Mouse (Mus musculus) heart, adult 8-10 months (tissue): Measurements from ENCODE around the gene Xpr1. TPM values are rescaled to one million over a fixed set of nuclear protein-coding genes. Genes with fewer than 3 reads are reported as not detected.

Source experiments
- DNase-seq: peaks from one replicate; pipeline ENCODE4 v3.0.0; 2022; ENCODE audit warnings: low spot score
- microRNA-seq: library from miRNA; unstranded; fragments of <30 nt; microRNA quantifications from one replicate; pipeline ENCODE4 v1.2.0, GENCODE M21; 2022
- total RNA-seq, 4 experiments: library from RNA; stranded (reverse); gene quantifications; 2 replicates each; pipeline ENCODE4 v1.2.4; 2022

Gene Xpr1
- total RNA-seq, 4 experiments from 2014 or later, result 32.9 to 35.5 (median 34.1) TPM

- DNase-seq, result no peak
These were observed 184.8 kb downstream of the Xpr1 start for GRCm38 (mm10) chr1:155232385-155232784.

- DNase-seq, result no peak
These were observed 187.5 kb downstream of the Xpr1 start for GRCm38 (mm10) chr1:155229464-155230411.

Small RNA genes within 50 kb of the gene (microRNA-seq; reads per million reads assigned to microRNA genes)
- gene Gm22569, result not detected

Other genes with a start within 250 kb of the Xpr1 start
- 10 to 100 TPM; 33.0 to 42.1 (median 39.3) TPM for gene BC034090, start 173.0 kb downstream of the Xpr1 start, total RNA-seq
- 10 to 100 TPM; 47.2 to 61.5 (median 56.7) TPM for gene Acbd6, start 140.7 kb upstream of the Xpr1 start, total RNA-seq